Mouse (Mus musculus): Measurements from ENCODE around the gene Nlrc4. TPM values are rescaled to one million over a fixed set of nuclear protein-coding genes. Genes with fewer than 3 reads are reported as not detected.

Gene Nlrc4
- polyA plus RNA-seq, 1 experiment from 2014 or later: 5.5 TPM

DNA sequence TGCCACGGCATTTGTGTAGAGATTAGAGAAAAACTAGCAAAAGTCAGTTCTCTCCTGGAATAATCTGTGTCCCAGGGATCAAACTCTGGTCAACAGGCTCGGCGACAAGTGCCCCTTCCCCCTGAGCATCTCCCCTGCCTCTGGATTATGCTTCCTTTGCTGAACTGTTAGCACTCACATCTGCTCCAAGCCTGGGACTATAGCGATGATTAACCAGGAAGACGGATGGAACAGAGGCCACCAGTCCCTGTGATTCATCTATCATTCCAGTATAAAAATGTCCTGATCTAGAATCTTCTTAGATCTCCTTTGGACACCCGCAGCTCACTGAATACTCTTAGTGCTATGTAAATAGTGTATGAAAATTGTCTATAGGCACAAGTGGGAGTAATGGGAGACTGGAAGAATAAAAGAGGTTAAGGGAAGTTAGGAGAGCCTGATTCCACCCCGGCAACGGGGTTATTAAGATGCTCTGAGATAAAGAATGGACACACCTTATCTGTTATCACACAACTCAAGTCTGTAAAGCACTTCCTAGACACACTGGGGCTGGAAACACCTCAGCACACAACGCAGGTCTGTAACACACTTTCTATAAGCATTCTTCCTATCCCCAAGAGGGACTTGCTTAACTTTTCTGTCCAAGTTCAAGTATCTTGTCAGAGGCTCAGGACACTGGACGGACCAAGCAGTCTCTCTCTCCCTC, 817 bp downstream of the Nlrc4 start:
- H3K9ac ChIP-seq (ENCODE audit: low read length): peak overlapping the region; percentile 38
- H3K27me3 ChIP-seq (ENCODE audit: control insufficient read depth, insufficient read depth, low read length): no peaks in the 10 kb centered on the region
- ATAC-seq (ENCODE audit: low FRiP score, low TSS enrichment) (peak; percentile 41; the same call in 1 of the 2 replicates), DNase-seq (ENCODE audit: low spot score) (no peak)
- H3K27ac ChIP-seq (replicated peaks): peak overlapping the region; percentile 76
- H3K4me2 ChIP-seq (replicated peaks; ENCODE audit: low read depth): peak overlapping the region; percentile 18
- TF ChIP-seq CTCF (IDR thresholded peaks at IDR 0.05; ENCODE audit: low read depth) (no peak), EP300 (optimal IDR thresholded peaks at IDR 0.05) (no peak)
- H3K4me1 ChIP-seq (replicated peaks; ENCODE audit: control insufficient read depth, insufficient read depth): no peaks in the 10 kb centered on the region
- 49% methylated on average over 10 of the region's 10 CpGs for WGBS
- H3K4me3 ChIP-seq (ENCODE audit: low read depth, low read length): peak overlapping the region; percentile 28
- H3K36me3 ChIP-seq (ENCODE audit: control insufficient read depth, insufficient read depth, low read length): no peaks in the 10 kb centered on the region
- no peaks in the 10 kb centered on the region for H3K9me3 ChIP-seq (ENCODE audit: control insufficient read depth, low read length)

DNA sequence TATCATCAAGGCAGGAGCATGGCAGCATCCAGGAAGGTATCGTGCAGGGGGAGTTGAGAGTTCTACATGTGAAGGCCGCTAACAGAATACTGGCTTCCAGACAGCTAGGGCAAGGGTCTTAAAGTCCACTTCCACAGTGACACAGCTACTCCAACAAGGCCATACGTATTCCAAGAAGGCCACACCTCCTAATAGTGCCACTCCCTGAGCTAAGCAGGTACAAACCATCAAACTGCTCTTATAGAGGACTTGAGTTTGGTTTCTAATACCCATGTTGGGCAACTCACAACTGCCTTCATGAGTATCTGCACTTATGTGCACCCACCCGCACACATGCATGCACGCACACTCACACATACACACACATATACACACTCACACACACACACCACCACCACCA, 2.1 kb downstream of the Nlrc4 start:
- Histone ChIP-seq H3K27ac (replicated peaks) (no peak overlapping the region), H3K27me3 (ENCODE audit: control insufficient read depth, insufficient read depth, low read length) (no peaks in the 10 kb centered on the region), H3K4me3 (ENCODE audit: low read depth, low read length) (no peak overlapping the region), H3K4me1 (replicated peaks; ENCODE audit: control insufficient read depth, insufficient read depth) (no peaks in the 10 kb centered on the region), H3K36me3 (ENCODE audit: control insufficient read depth, insufficient read depth, low read length) (no peaks in the 10 kb centered on the region), H3K9ac (ENCODE audit: low read length) (no peak overlapping the region), H3K9me3 (ENCODE audit: control insufficient read depth, low read length) (no peaks in the 10 kb centered on the region), H3K4me2 (replicated peaks; ENCODE audit: low read depth) (no peak overlapping the region)
- 91% methylated on average over 5 of the region's 5 CpGs for WGBS
- no peak for TF ChIP-seq CTCF (IDR thresholded peaks at IDR 0.05; ENCODE audit: low read depth)
- TF ChIP-seq EP300 (optimal IDR thresholded peaks at IDR 0.05): no peak
- DNase-seq (ENCODE audit: low spot score): no peak
- ATAC-seq (ENCODE audit: low FRiP score, low TSS enrichment): peak; percentile 45; the same call in 1 of the 2 replicates

GRCm38 (mm10) chr17:74455426-74455825, 3.5 kb downstream of the Nlrc4 start:
- Histone ChIP-seq H3K9me3 (ENCODE audit: control insufficient read depth, low read length) (no peaks in the 10 kb centered on the region), H3K36me3 (ENCODE audit: control insufficient read depth, insufficient read depth, low read length) (no peaks in the 10 kb centered on the region), H3K4me2 (replicated peaks; ENCODE audit: low read depth) (no peak overlapping the region), H3K4me3 (ENCODE audit: low read depth, low read length) (no peak overlapping the region), H3K27ac (replicated peaks) (no peak overlapping the region), H3K9ac (ENCODE audit: low read length) (no peak overlapping the region), H3K27me3 (ENCODE audit: control insufficient read depth, insufficient read depth, low read length) (no peaks in the 10 kb centered on the region), H3K4me1 (replicated peaks; ENCODE audit: control insufficient read depth, insufficient read depth) (no peaks in the 10 kb centered on the region)
- DNase-seq (ENCODE audit: low spot score): no peak
- no peak for ATAC-seq (ENCODE audit: low FRiP score, low TSS enrichment)
- WGBS: 86% methylated on average over 4 of the region's 4 CpGs
- no peak for TF ChIP-seq EP300 (optimal IDR thresholded peaks at IDR 0.05)
- TF ChIP-seq CTCF (IDR thresholded peaks at IDR 0.05; ENCODE audit: low read depth): no peak

DNA sequence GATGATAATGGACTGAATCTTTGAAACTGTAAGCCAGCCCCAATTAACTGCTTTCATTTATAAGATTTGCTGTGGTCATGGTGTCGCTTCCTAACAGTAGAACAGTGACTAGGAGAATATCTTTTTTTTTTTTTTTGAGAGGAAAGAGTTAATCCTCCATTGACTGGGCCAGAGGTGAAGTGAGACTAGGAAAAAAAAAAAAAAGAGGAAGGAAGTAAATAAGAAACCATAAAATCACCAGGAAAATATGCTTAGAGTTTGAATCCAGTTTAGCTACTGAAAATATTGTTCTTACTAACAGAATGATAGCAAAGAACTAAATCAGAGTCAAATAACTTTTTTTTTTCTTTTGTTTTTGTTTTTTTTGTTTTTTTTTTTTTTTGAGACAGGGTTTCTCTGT, 4.3 kb downstream of the Nlrc4 start:
- DNase-seq (ENCODE audit: low spot score): no peak
- Histone ChIP-seq H3K4me2 (replicated peaks; ENCODE audit: low read depth) (no peak overlapping the region), H3K27me3 (ENCODE audit: control insufficient read depth, insufficient read depth, low read length) (no peaks in the 10 kb centered on the region), H3K4me3 (ENCODE audit: low read depth, low read length) (no peak overlapping the region), H3K4me1 (replicated peaks; ENCODE audit: control insufficient read depth, insufficient read depth) (no peaks in the 10 kb centered on the region), H3K36me3 (ENCODE audit: control insufficient read depth, insufficient read depth, low read length) (no peaks in the 10 kb centered on the region), H3K27ac (replicated peaks) (no peak overlapping the region), H3K9ac (ENCODE audit: low read length) (no peak overlapping the region), H3K9me3 (ENCODE audit: control insufficient read depth, low read length) (no peaks in the 10 kb centered on the region)
- TF ChIP-seq EP300 (optimal IDR thresholded peaks at IDR 0.05): no peak
- TF ChIP-seq CTCF (IDR thresholded peaks at IDR 0.05; ENCODE audit: low read depth): no peak
- WGBS: 91% methylated on average over 1 of the region's 1 CpGs
- no peak for ATAC-seq (ENCODE audit: low FRiP score, low TSS enrichment)

DNA sequence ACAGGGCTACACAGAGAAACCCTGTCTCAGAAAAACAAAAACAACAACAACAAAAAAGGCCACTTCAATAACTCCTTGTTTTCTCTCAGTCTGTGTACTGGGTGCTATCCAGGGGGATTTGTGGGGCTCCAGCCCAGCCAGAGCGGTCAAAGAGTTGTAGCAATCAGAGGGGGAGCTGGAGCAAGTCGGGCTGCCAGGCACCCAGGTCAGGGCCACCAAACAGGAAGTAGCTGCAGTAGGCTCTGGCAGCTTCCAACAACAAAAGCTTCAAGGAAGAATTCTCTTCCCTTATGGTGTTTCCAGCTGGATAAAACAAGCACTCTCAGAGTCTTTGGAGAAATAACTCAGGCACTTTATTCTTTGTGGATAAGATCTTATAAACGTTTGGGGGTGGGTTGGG, 5.0 kb downstream of the Nlrc4 start:
- Histone ChIP-seq H3K4me2 (replicated peaks; ENCODE audit: low read depth) (no peak overlapping the region), H3K9me3 (ENCODE audit: control insufficient read depth, low read length) (no peaks in the 10 kb centered on the region), H3K4me3 (ENCODE audit: low read depth, low read length) (no peak overlapping the region), H3K27ac (replicated peaks) (no peak overlapping the region), H3K9ac (ENCODE audit: low read length) (no peak overlapping the region), H3K36me3 (ENCODE audit: control insufficient read depth, insufficient read depth, low read length) (no peaks in the 10 kb centered on the region), H3K4me1 (replicated peaks; ENCODE audit: control insufficient read depth, insufficient read depth) (no peaks in the 10 kb centered on the region), H3K27me3 (ENCODE audit: control insufficient read depth, insufficient read depth, low read length) (no peaks in the 10 kb centered on the region)
- 75% methylated on average over 3 of the region's 3 CpGs for WGBS
- no peak for DNase-seq (ENCODE audit: low spot score)
- ATAC-seq (ENCODE audit: low FRiP score, low TSS enrichment): no peak
- TF ChIP-seq CTCF (IDR thresholded peaks at IDR 0.05; ENCODE audit: low read depth) (no peak), EP300 (optimal IDR thresholded peaks at IDR 0.05) (no peak)

DNA sequence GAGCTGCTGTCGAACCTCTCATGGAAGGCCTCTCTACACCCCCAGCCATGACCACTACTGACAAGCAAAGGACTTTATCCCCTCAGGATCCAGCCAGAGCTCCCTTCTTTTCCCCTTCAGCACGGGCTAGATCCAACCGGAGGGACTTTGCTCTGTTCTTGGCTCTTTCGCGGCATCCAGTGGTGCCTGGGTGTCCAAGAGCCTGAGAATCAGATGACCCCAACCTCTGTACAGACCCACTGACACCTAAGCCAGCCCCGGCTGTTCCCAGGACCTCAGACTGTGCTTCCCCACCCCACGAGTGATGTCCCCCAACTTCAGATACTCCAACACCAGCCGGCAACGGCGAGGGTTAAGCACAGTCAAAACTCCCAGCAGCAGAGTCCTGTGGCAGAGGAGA, 9.2 kb downstream of the Nlrc4 start:
- ATAC-seq (ENCODE audit: low FRiP score, low TSS enrichment) (no peak), DNase-seq (ENCODE audit: low spot score) (no peak)
- no peaks in the 10 kb centered on the region for H3K9me3 ChIP-seq (ENCODE audit: control insufficient read depth, low read length)
- no peak overlapping the region for H3K4me2 ChIP-seq (replicated peaks; ENCODE audit: low read depth)
- TF ChIP-seq CTCF (IDR thresholded peaks at IDR 0.05; ENCODE audit: low read depth): no peak
- no peak for TF ChIP-seq EP300 (optimal IDR thresholded peaks at IDR 0.05)
- no peak overlapping the region for H3K9ac ChIP-seq (ENCODE audit: low read length)
- WGBS: 87% methylated on average over 10 of the region's 10 CpGs
- no peaks in the 10 kb centered on the region for H3K4me1 ChIP-seq (replicated peaks; ENCODE audit: control insufficient read depth, insufficient read depth)
- no peak overlapping the region for H3K27ac ChIP-seq (replicated peaks)
- no peak overlapping the region for H3K4me3 ChIP-seq (ENCODE audit: low read depth, low read length)
- H3K36me3 ChIP-seq (ENCODE audit: control insufficient read depth, insufficient read depth, low read length): no peaks in the 10 kb centered on the region
- H3K27me3 ChIP-seq (ENCODE audit: control insufficient read depth, insufficient read depth, low read length): no peaks in the 10 kb centered on the region

Measured in stomach, postnatal 0 days (tissue).